Mouse (Mus musculus): ENCODE results near the gene Slc2a2. TPM values are rescaled to one million over a fixed set of nuclear protein-coding genes. Genes with fewer than 3 reads are reported as not detected.

Gene Slc2a2
- polyA plus RNA-seq, 1 experiment from 2014 or later, result 0.17 TPM

GRCm38 (mm10) chr3:28721838-28722237 lies 24.1 kb downstream of the Slc2a2 start:
- no peak for DNase-seq (ENCODE audit: low spot score)
- Histone ChIP-seq H3K4me2 (replicated peaks) (no peak overlapping the region), H3K4me1 (replicated peaks; ENCODE audit: control insufficient read depth, insufficient read depth, low read length) (no peaks in the 10 kb centered on the region), H3K27me3 (ENCODE audit: control insufficient read depth, insufficient read depth, low read length) (no peaks in the 10 kb centered on the region), H3K9ac (no peak overlapping the region), H3K9me3 (ENCODE audit: control insufficient read depth, low read length) (no peaks in the 10 kb centered on the region), H3K27ac (no peak overlapping the region), H3K36me3 (replicated peaks; ENCODE audit: control insufficient read depth, insufficient read depth) (no peaks in the 10 kb centered on the region), H3K4me3 (replicated peaks; ENCODE audit: low read length) (no peak overlapping the region)
- ATAC-seq (ENCODE audit: low FRiP score), result no peak
- WGBS, result 78% methylated on average over 7 of the region's 7 CpGs

- DNase-seq (ENCODE audit: low spot score), result no peak
- Histone ChIP-seq H3K4me2 (replicated peaks) (no peak overlapping the region), H3K36me3 (replicated peaks; ENCODE audit: control insufficient read depth, insufficient read depth) (no peaks in the 10 kb centered on the region), H3K4me1 (replicated peaks; ENCODE audit: control insufficient read depth, insufficient read depth, low read length) (no peaks in the 10 kb centered on the region), H3K9ac (no peak overlapping the region), H3K27me3 (ENCODE audit: control insufficient read depth, insufficient read depth, low read length) (no peaks in the 10 kb centered on the region), H3K4me3 (replicated peaks; ENCODE audit: low read length) (no peak overlapping the region), H3K27ac (no peak overlapping the region), H3K9me3 (ENCODE audit: control insufficient read depth, low read length) (no peaks in the 10 kb centered on the region)
- no peak for ATAC-seq (ENCODE audit: low FRiP score)
Observed at GRCm38 (mm10) chr3:28722531-28722930, 24.8 kb downstream of the Slc2a2 start.

GRCm38 (mm10) chr3:28723534-28723933 lies 25.8 kb downstream of the Slc2a2 start:
- H3K9ac ChIP-seq, result no peak overlapping the region
- DNase-seq (ENCODE audit: low spot score) (no peak), ATAC-seq (ENCODE audit: low FRiP score) (no peak)
- no peaks in the 10 kb centered on the region for H3K9me3 ChIP-seq (ENCODE audit: control insufficient read depth, low read length)
- H3K4me3 ChIP-seq (replicated peaks; ENCODE audit: low read length), result no peak overlapping the region
- no peaks in the 10 kb centered on the region for H3K4me1 ChIP-seq (replicated peaks; ENCODE audit: control insufficient read depth, insufficient read depth, low read length)
- H3K4me2 ChIP-seq (replicated peaks), result no peak overlapping the region
- WGBS, result 63% methylated on average over 6 of the region's 6 CpGs
- H3K27me3 ChIP-seq (ENCODE audit: control insufficient read depth, insufficient read depth, low read length), result no peaks in the 10 kb centered on the region
- no peaks in the 10 kb centered on the region for H3K36me3 ChIP-seq (replicated peaks; ENCODE audit: control insufficient read depth, insufficient read depth)
- H3K27ac ChIP-seq, result no peak overlapping the region

- Histone ChIP-seq H3K9ac (no peak overlapping the region), H3K4me1 (replicated peaks; ENCODE audit: control insufficient read depth, insufficient read depth, low read length) (no peaks in the 10 kb centered on the region), H3K27me3 (ENCODE audit: control insufficient read depth, insufficient read depth, low read length) (no peaks in the 10 kb centered on the region), H3K9me3 (ENCODE audit: control insufficient read depth, low read length) (no peaks in the 10 kb centered on the region), H3K27ac (no peak overlapping the region), H3K4me3 (replicated peaks; ENCODE audit: low read length) (no peak overlapping the region), H3K36me3 (replicated peaks; ENCODE audit: control insufficient read depth, insufficient read depth) (no peaks in the 10 kb centered on the region), H3K4me2 (replicated peaks) (no peak overlapping the region)
- WGBS, result 88% methylated on average over 13 of the region's 13 CpGs
- no peak for ATAC-seq (ENCODE audit: low FRiP score)
- DNase-seq (ENCODE audit: low spot score), result no peak
Observed at GRCm38 (mm10) chr3:28725203-28725602, 27.5 kb downstream of the Slc2a2 start.

- Histone ChIP-seq H3K4me1 (replicated peaks; ENCODE audit: control insufficient read depth, insufficient read depth, low read length) (no peaks in the 10 kb centered on the region), H3K9ac (no peak overlapping the region), H3K27me3 (ENCODE audit: control insufficient read depth, insufficient read depth, low read length) (no peaks in the 10 kb centered on the region), H3K4me3 (replicated peaks; ENCODE audit: low read length) (no peak overlapping the region), H3K36me3 (replicated peaks; ENCODE audit: control insufficient read depth, insufficient read depth) (no peaks in the 10 kb centered on the region), H3K27ac (no peak overlapping the region), H3K9me3 (ENCODE audit: control insufficient read depth, low read length) (no peaks in the 10 kb centered on the region), H3K4me2 (replicated peaks) (no peak overlapping the region)
- no peak for ATAC-seq (ENCODE audit: low FRiP score)
- no peak for DNase-seq (ENCODE audit: low spot score)
- 96% methylated on average over 7 of the region's 7 CpGs for WGBS
Observed at GRCm38 (mm10) chr3:28726356-28726755, 28.7 kb downstream of the Slc2a2 start.

GRCm38 (mm10) chr3:28734712-28735111 lies 37.0 kb downstream of the Slc2a2 start:
- ATAC-seq (ENCODE audit: low FRiP score), result no peak

GRCm38 (mm10) chr3:28736981-28737380 lies 39.3 kb downstream of the Slc2a2 start:
- Histone ChIP-seq H3K9ac (no peak overlapping the region), H3K4me2 (replicated peaks) (no peak overlapping the region), H3K4me1 (replicated peaks; ENCODE audit: control insufficient read depth, insufficient read depth, low read length) (no peaks in the 10 kb centered on the region), H3K9me3 (ENCODE audit: control insufficient read depth, low read length) (no peaks in the 10 kb centered on the region), H3K4me3 (replicated peaks; ENCODE audit: low read length) (no peak overlapping the region), H3K27me3 (ENCODE audit: control insufficient read depth, insufficient read depth, low read length) (no peaks in the 10 kb centered on the region), H3K27ac (no peak overlapping the region), H3K36me3 (replicated peaks; ENCODE audit: control insufficient read depth, insufficient read depth) (no peaks in the 10 kb centered on the region)
- DNase-seq (ENCODE audit: low spot score), result no peak
- no peak; the same call in 1 of the 2 replicates for ATAC-seq (ENCODE audit: low FRiP score)
- 42% methylated on average over 2 of the region's 2 CpGs for WGBS

More at GRCm38 (mm10) chr3:28734712-28735111, 37.0 kb downstream of the Slc2a2 start:
- 72% methylated on average over 2 of the region's 2 CpGs for WGBS
- no peak overlapping the region for H3K4me2 ChIP-seq (replicated peaks)
- no peak for DNase-seq (ENCODE audit: low spot score)
- H3K4me1 ChIP-seq (replicated peaks; ENCODE audit: control insufficient read depth, insufficient read depth, low read length), result no peaks in the 10 kb centered on the region
- H3K4me3 ChIP-seq (replicated peaks; ENCODE audit: low read length), result no peak overlapping the region
- no peak overlapping the region for H3K9ac ChIP-seq
- H3K27me3 ChIP-seq (ENCODE audit: control insufficient read depth, insufficient read depth, low read length), result no peaks in the 10 kb centered on the region
- no peaks in the 10 kb centered on the region for H3K36me3 ChIP-seq (replicated peaks; ENCODE audit: control insufficient read depth, insufficient read depth)
- H3K9me3 ChIP-seq (ENCODE audit: control insufficient read depth, low read length), result no peaks in the 10 kb centered on the region
- no peak overlapping the region for H3K27ac ChIP-seq

- no peaks in the 10 kb centered on the region for H3K27me3 ChIP-seq (ENCODE audit: control insufficient read depth, insufficient read depth, low read length)
- H3K9ac ChIP-seq, result no peak overlapping the region
- ATAC-seq (ENCODE audit: low FRiP score), result no peak
- DNase-seq (ENCODE audit: low spot score), result no peak
- H3K27ac ChIP-seq, result no peak overlapping the region
- no peaks in the 10 kb centered on the region for H3K9me3 ChIP-seq (ENCODE audit: control insufficient read depth, low read length)
- H3K36me3 ChIP-seq (replicated peaks; ENCODE audit: control insufficient read depth, insufficient read depth), result no peaks in the 10 kb centered on the region
- no peak overlapping the region for H3K4me2 ChIP-seq (replicated peaks)
- H3K4me1 ChIP-seq (replicated peaks; ENCODE audit: control insufficient read depth, insufficient read depth, low read length), result no peaks in the 10 kb centered on the region
- H3K4me3 ChIP-seq (replicated peaks; ENCODE audit: low read length), result no peak overlapping the region
- 50% methylated on average over 6 of the region's 6 CpGs for whole genome bisulfite sequencing
Observed at GRCm38 (mm10) chr3:28740353-28740752, 42.6 kb downstream of the Slc2a2 start.

- H3K9ac ChIP-seq, result no peak overlapping the region
- no peaks in the 10 kb centered on the region for H3K27me3 ChIP-seq (ENCODE audit: control insufficient read depth, insufficient read depth, low read length)
- H3K27ac ChIP-seq, result no peak overlapping the region
- no peak overlapping the region for H3K4me3 ChIP-seq (replicated peaks; ENCODE audit: low read length)
- ATAC-seq (ENCODE audit: low FRiP score) (peak; percentile 25), DNase-seq (ENCODE audit: low spot score) (no peak)
- H3K36me3 ChIP-seq (replicated peaks; ENCODE audit: control insufficient read depth, insufficient read depth), result no peaks in the 10 kb centered on the region
- H3K4me2 ChIP-seq (replicated peaks), result no peak overlapping the region; the same call in 1 of the 2 replicates
- H3K9me3 ChIP-seq (ENCODE audit: control insufficient read depth, low read length), result no peaks in the 10 kb centered on the region
- WGBS, result 42% methylated on average over 8 of the region's 8 CpGs
- H3K4me1 ChIP-seq (replicated peaks; ENCODE audit: control insufficient read depth, insufficient read depth, low read length), result no peaks in the 10 kb centered on the region
Observed at GRCm38 (mm10) chr3:28743251-28743650, 45.5 kb downstream of the Slc2a2 start.

- ATAC-seq (ENCODE audit: low FRiP score) (peak; percentile 86), DNase-seq (ENCODE audit: low spot score) (peak; percentile 89)
- WGBS, result 29% methylated on average over 7 of the region's 7 CpGs
- Histone ChIP-seq H3K9me3 (ENCODE audit: control insufficient read depth, low read length) (no peaks in the 10 kb centered on the region), H3K27ac (no peak overlapping the region), H3K4me2 (replicated peaks) (no peak overlapping the region), H3K4me3 (replicated peaks; ENCODE audit: low read length) (no peak overlapping the region), H3K9ac (no peak overlapping the region), H3K36me3 (replicated peaks; ENCODE audit: control insufficient read depth, insufficient read depth) (no peaks in the 10 kb centered on the region), H3K27me3 (ENCODE audit: control insufficient read depth, insufficient read depth, low read length) (no peaks in the 10 kb centered on the region), H3K4me1 (replicated peaks; ENCODE audit: control insufficient read depth, insufficient read depth, low read length) (no peaks in the 10 kb centered on the region)
Observed at GRCm38 (mm10) chr3:28745835-28746483, 48.3 kb downstream of the Slc2a2 start.
